Mouse (Mus musculus) heart, embryonic 11.5 days (tissue): ENCODE data around the gene Ctdspl. TPM values are rescaled to one million over a fixed set of nuclear protein-coding genes. Genes with fewer than 3 reads are reported as not detected.

Experiments used
- ATAC-seq: fragments of 200-750 bp; cut with Nextera tagmentation; replicated peaks from 2 replicates; pipeline ENCODE4 v1.8.0; 2017; ENCODE audit warnings: moderate library complexity; ENCODE audit not compliant: insufficient number of reproducible peaks, low FRiP score, low TSS enrichment
- H3K27ac ChIP-seq: fragments of 300-500 bp; sonication (generic); 2 replicates; pipeline ENCODE4 v1.5.1; 2014; ENCODE audit warnings: mild to moderate bottlenecking, low read depth, low read length
- H3K27me3 ChIP-seq: fragments of 300-500 bp; sonication (generic); 2 replicates; pipeline ENCODE4 v1.6.1; 2014; ENCODE audit warnings: mild to moderate bottlenecking, low read length, mixed read lengths; ENCODE audit not compliant: control insufficient read depth, insufficient read depth
- H3K36me3 ChIP-seq: fragments of 300-500 bp; sonication (generic); 2 replicates; pipeline ENCODE4 v1.6.1; 2014; ENCODE audit warnings: mild to moderate bottlenecking, low read length, moderate library complexity, mixed read lengths; ENCODE audit not compliant: control insufficient read depth, insufficient read depth
- H3K4me1 ChIP-seq: fragments of 300-500 bp; sonication (generic); 2 replicates; pipeline ENCODE4 v1.6.1; 2014; ENCODE audit warnings: low read length; ENCODE audit not compliant: control insufficient read depth, insufficient read depth
- H3K4me2 ChIP-seq: fragments of 300-500 bp; sonication (generic); 2 replicates; pipeline ENCODE4 v1.6.1; 2014; ENCODE audit warnings: mild to moderate bottlenecking, moderate library complexity
- H3K4me3 ChIP-seq: fragments of 300-500 bp; sonication (generic); 2 replicates; pipeline ENCODE4 v1.5.1; 2014; ENCODE audit warnings: low read depth, low read length
- H3K9ac ChIP-seq: fragments of 300-500 bp; sonication (generic); 2 replicates; pipeline ENCODE4 v1.6.1; 2014; ENCODE audit warnings: mild to moderate bottlenecking, low read depth, low read length, moderate library complexity
- H3K9me3 ChIP-seq: fragments of 300-500 bp; sonication (generic); replicated peaks from 2 replicates; pipeline ENCODE4 v1.6.1; 2016; ENCODE audit warnings: low read length; ENCODE audit not compliant: control insufficient read depth
- WGBS: fragments of 180-500 bp; shearing (Covaris S2); extraction: QIAGEN DNeasy Blood & Tissue Kit; methylation state at CpG from one replicate; pipeline ENCODE4 v1.1.7; 2014; ENCODE audit not compliant: insufficient replicate concordance; 5-methylcytosine and 5-hydroxymethylcytosine counted together
- polyA plus RNA-seq: library from polyadenylated mRNA; unstranded; fragments of >200 nt; fragmentation: Nextera tagmentation; extraction: Ambion mirVana; gene quantifications from 2 replicates; pipeline ENCODE4 v1.2.1, GENCODE M21; 2014

The Ctdspl gene
- polyA plus RNA-seq, 1 experiment from 2014 or later = 10.5 TPM

DNA sequence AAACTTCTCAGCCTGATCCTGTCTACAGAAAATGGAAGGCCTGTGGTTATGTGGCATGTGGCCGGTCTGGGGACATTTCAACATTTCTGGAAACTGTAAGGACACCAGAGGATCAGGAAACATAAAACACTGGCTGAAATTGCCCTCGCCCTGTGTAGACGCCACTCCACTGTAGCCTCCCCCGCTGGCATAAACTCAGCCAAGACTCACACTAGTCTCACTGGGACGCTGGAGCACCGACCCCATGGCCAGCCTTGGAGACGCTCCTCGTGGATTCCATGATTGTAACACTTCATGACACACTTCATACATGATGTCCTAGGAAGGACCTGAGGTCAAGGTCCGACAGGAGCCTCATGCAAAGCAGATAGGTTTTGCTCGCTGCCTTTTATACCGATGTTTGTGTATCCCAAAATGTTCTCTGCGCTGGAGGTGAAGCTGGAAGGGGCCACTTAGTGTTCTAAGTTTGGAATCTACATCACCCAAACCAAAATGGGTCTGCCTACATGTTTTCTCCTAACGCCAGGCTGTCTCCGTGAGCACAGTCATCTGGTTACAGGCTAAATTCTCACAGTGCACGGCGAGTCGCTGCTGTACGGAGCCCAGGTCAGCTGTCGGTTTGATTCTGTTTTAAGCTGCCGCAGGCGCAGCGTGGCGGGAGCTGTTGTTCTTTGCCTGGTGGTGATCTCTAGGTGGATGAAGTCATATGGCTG, 77.9 kb downstream of the Ctdspl start:
- WGBS = 68% methylated on average over 23 of the region's 23 CpGs
- Histone ChIP-seq H3K27ac (no peak overlapping the region), H3K36me3 (no peaks in the 10 kb centered on the region; the same call in 1 of the 2 replicates), H3K27me3 (no peaks in the 10 kb centered on the region), H3K9me3 (no peaks in the 10 kb centered on the region), H3K4me2 (no peak overlapping the region; the same call in none of the 2 replicates), H3K4me3 (no peak overlapping the region), H3K9ac (0 out of 2 replicates have a peak overlapping the region, but pooled peaks have one; percentile 24), H3K4me1 (peaks cover 47% of the 10 kb centered on the region)
- no peak for ATAC-seq

DNA sequence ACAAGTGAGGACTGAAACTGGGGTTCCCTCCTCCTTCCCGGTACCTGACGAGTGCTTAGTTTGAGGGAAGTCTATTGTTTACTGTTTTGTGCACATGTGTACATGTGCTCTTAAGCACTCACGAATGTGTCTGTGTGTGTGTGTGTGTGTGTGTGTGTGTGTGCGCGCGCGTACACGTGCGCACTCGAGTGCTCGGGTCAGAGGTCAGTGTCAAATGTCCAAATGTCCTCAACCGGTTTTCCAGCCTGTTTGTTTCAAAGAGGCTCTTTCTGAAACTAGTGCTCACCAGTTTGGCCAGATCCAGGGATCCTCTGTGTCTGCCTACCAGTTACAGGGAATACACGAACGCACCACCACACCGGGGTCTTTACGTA, 78.4 kb downstream of the Ctdspl start:
- H3K27me3 ChIP-seq = no peaks in the 10 kb centered on the region
- no peaks in the 10 kb centered on the region; the same call in 1 of the 2 replicates for H3K36me3 ChIP-seq
- H3K9ac ChIP-seq = 0 out of 2 replicates have a peak overlapping the region, but pooled peaks have one; percentile 24
- peaks cover 49% of the 10 kb centered on the region for H3K4me1 ChIP-seq
- 82% methylated on average over 16 of the region's 16 CpGs for WGBS
- no peaks in the 10 kb centered on the region for H3K9me3 ChIP-seq
- ATAC-seq = no peak
- H3K4me3 ChIP-seq = no peak overlapping the region
- no peak overlapping the region for H3K27ac ChIP-seq
- no peak overlapping the region; the same call in 1 of the 2 replicates for H3K4me2 ChIP-seq

DNA sequence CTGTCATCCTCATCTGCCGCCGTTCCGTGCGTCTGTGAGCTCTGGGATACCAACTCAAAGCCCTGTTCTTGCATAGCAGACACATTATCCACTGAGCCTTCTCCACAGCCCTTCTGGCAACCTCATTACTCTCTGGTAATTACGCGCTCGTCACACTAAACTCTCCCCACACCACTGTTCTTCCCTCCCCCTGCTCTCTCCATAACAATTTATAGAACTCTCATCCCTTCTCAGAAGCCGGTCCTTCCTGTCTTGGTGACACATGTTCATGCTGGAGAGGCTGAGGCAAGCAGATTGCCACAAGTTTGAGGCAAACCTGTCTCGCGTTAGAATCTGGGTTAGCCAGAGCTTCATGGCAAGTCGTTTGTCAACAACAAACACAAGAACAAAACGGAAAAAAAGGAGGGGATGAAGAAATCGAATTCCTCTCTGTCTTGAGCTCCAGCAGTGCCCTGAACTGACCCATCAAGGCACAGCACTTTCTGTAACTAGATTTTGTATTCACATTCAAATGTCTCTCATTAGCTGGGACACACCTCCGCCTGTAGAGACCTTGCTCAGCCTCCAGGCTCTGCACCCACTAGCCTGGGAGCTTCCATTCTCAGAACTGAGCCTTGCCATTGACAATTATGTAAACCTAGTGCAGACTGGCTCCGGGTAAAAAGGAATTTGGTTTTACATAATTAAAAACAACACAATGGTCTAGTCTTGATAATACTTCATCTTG, 79.2 kb downstream of the Ctdspl start:
- Histone ChIP-seq H3K27me3 (no peaks in the 10 kb centered on the region), H3K27ac (no peak overlapping the region), H3K4me2 (no peak overlapping the region), H3K9me3 (no peaks in the 10 kb centered on the region), H3K9ac (no peak overlapping the region), H3K4me1 (peaks cover 49% of the 10 kb centered on the region), H3K36me3 (no peaks in the 10 kb centered on the region; the same call in 1 of the 2 replicates), H3K4me3 (no peak overlapping the region)
- no peak for ATAC-seq
- WGBS = 80% methylated on average over 15 of the region's 15 CpGs

DNA sequence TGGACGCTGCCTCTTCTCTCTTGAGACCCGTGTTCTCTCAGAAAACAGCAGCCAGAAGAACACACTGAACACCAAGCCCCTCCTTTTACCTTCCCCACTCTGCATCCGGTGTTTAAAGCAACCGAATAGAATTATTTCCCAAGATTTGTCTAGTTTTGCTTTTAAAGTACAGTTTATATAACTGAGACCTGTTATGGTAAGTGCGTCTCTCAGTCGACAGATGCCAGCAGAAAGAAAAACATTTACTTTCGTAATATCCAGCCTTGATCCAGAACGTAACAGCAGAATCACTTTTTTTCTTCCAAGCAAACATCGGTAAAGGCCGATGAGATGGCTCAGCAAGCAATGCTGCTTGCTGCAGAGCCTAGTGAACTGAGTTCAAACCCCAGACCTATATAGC, 81.0 kb downstream of the Ctdspl start:
- Histone ChIP-seq H3K27me3 (no peaks in the 10 kb centered on the region), H3K27ac (no peak overlapping the region), H3K36me3 (no peaks in the 10 kb centered on the region; the same call in 1 of the 2 replicates), H3K9ac (no peak overlapping the region), H3K4me2 (no peak overlapping the region), H3K4me3 (no peak overlapping the region), H3K9me3 (no peaks in the 10 kb centered on the region), H3K4me1 (peaks cover 43% of the 10 kb centered on the region)
- ATAC-seq = no peak
- WGBS = 81% methylated on average over 10 of the region's 10 CpGs

DNA sequence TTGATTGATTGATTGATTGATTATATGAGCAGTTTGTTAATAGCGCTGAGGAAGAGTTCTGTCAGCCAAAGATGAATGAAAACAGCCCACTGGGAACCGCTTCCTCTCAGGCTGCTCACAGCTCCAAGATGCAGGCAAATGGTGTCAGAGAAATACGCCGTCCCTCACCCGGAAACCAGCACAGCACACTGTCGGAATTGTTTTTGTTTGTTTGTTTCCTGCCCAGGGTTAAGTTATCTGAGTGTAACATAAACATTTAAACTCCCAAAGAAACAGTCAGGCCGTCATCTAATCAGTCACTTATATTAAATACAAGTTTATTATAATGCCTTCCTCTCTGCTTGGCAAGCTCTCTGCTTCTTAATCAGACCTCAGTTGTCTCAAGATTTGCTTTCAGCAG, 82.6 kb downstream of the Ctdspl start:
- Histone ChIP-seq H3K27me3 (no peaks in the 10 kb centered on the region), H3K9me3 (no peaks in the 10 kb centered on the region), H3K27ac (no peak overlapping the region), H3K4me3 (no peak overlapping the region), H3K4me1 (peaks cover 29% of the 10 kb centered on the region), H3K4me2 (no peak overlapping the region), H3K9ac (no peak overlapping the region), H3K36me3 (no peaks in the 10 kb centered on the region; the same call in 1 of the 2 replicates)
- 45% methylated on average over 7 of the region's 7 CpGs for WGBS
- no peak for ATAC-seq

DNA sequence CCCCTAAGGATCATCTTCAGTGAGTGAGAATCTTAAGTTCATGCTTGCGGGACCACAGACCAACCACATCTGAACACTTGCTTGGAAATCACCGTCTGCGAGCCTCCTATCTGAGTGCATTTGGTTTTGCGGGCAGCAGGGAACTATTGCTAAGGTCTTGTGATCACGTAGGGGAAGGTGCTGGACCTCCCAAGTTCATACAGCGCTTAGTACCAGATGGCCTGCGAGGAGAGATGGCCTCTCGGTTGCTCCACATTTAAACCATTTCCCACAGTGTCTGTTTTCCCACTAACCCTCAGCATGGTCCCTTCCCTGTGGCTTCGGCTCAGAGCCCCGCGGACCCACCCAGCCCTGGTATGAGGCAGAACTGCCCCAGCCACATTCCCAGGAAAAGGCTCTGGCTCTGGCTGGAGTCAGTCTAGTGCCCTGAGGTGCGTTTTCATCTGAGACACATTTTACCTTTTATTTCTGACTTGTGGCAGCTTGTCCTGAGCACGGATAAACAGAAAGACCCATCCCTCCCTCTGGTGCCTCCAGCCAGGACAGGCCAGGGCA, 84.0 kb downstream of the Ctdspl start:
- H3K4me3 ChIP-seq = no peak overlapping the region
- no peak overlapping the region for H3K9ac ChIP-seq
- no peaks in the 10 kb centered on the region for H3K9me3 ChIP-seq
- H3K27me3 ChIP-seq = no peaks in the 10 kb centered on the region
- ATAC-seq = no peak
- peaks cover 16% of the 10 kb centered on the region for H3K4me1 ChIP-seq
- no peaks in the 10 kb centered on the region; the same call in 1 of the 2 replicates for H3K36me3 ChIP-seq
- no peak overlapping the region for H3K27ac ChIP-seq
- WGBS = 81% methylated on average over 13 of the region's 13 CpGs
- H3K4me2 ChIP-seq = no peak overlapping the region

DNA sequence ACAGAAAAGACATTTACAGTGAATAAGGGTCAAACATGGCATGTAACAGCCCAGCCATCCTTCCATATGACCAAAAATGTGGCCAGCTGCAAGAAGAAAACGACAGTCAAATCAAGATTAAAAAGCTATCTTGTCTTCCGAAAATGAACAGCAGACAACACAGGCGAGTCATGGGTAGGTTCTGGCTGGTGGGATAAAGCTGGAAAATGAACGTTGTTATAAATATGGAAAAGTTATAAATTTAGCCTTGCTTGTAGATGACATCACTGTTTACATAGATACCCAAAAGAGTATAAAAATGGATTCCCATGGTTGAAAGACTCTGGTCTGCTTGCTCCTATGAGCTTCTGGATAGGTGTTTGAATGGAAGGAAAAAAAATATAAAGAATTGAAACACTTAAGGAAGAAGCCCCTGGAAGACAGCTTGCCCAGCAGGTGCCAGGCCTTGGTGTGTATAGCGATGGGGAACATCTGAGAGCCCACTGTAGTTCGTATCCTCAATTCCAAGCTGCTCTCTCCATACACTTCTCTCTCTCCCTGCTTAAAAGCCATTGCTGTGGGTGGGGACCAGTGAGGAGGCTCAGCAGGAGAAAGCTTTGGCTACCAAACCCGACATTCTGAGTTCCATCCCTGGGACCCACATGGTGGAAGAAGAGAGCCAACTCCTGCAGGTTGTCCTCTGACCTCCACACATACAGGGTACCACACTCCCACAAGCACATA, 90.7 kb downstream of the Ctdspl start:
- H3K4me2 ChIP-seq = no peak overlapping the region
- WGBS = 80% methylated on average over 7 of the region's 7 CpGs
- no peak for ATAC-seq

DNA sequence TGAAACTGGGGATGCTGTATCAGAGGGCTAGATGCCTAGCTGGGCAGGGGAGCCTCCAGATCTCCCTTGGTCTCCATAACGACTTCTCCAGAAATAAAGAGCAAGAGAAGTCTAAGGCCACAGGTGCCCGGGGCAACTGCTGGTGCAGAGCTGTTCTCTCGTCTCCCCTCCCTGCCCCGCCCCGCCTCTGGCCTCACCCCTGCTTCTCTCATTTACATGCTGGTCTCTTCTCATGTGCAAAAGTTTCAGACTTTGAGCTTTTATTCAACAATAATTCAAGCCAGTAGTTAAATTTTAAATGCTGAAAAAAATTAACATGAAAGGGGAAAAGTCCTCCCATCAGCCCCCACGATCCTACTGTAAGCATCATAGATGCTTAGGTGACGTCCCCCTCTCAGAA, 95.5 kb downstream of the Ctdspl start:
- Histone ChIP-seq H3K27ac (no peak overlapping the region), H3K36me3 (no peaks in the 10 kb centered on the region), H3K4me3 (no peak overlapping the region), H3K9me3 (no peaks in the 10 kb centered on the region), H3K9ac (no peak overlapping the region), H3K4me2 (no peak overlapping the region), H3K27me3 (no peaks in the 10 kb centered on the region), H3K4me1 (no peaks in the 10 kb centered on the region)
- 73% methylated on average over 7 of the region's 7 CpGs for whole genome bisulfite sequencing
- no peak for ATAC-seq

More for the DNA sequence above, 90.7 kb downstream of the Ctdspl start:
- Histone ChIP-seq H3K9me3 (no peaks in the 10 kb centered on the region), H3K4me3 (no peak overlapping the region), H3K4me1 (no peaks in the 10 kb centered on the region), H3K36me3 (no peaks in the 10 kb centered on the region; the same call in 1 of the 2 replicates), H3K27ac (no peak overlapping the region), H3K9ac (no peak overlapping the region), H3K27me3 (no peaks in the 10 kb centered on the region)
